Mouse (Mus musculus): Measurements from ENCODE around the gene Ctsk.
"Not testable (repeated sequence)": the region's sequence is repeated elsewhere in the genome, so short reads cannot be mapped to it uniquely, and the experiment has no call there.

Ctsk gene

GRCm38 (mm10) chr3:95526111-95526510, 27.1 kb downstream of the Ctsk start:
- DNase-seq (ENCODE audit: low spot score): no peak

- DNase-seq (ENCODE audit: low spot score): no peak
Measured at GRCm38 (mm10) chr3:95526622-95527211, 27.7 kb downstream of the Ctsk start, which contains the start of gene Ctss. Gene Ctss, plus strand, starts transcription at chr3:95526786.

- DNase-seq (ENCODE audit: low spot score): no peak
Measured at GRCm38 (mm10) chr3:95529814-95530213, 30.8 kb downstream of the Ctsk start.

GRCm38 (mm10) chr3:95531025-95531424, 32.0 kb downstream of the Ctsk start:
- DNase-seq (ENCODE audit: low spot score): no peak

- DNase-seq (ENCODE audit: low spot score): no peak
Measured at GRCm38 (mm10) chr3:95533364-95533763, 34.3 kb downstream of the Ctsk start.

- no peak for DNase-seq (ENCODE audit: low spot score)
Measured at GRCm38 (mm10) chr3:95534927-95535326, 35.9 kb downstream of the Ctsk start.

GRCm38 (mm10) chr3:95538936-95539335, 39.9 kb downstream of the Ctsk start:
- DNase-seq (ENCODE audit: low spot score): no peak

- no peak for DNase-seq (ENCODE audit: low spot score)
Measured at GRCm38 (mm10) chr3:95539837-95540236, 40.8 kb downstream of the Ctsk start.

GRCm38 (mm10) chr3:95541186-95541585, 42.1 kb downstream of the Ctsk start:
- DNase-seq (ENCODE audit: low spot score): not testable (repeated sequence)

- DNase-seq (ENCODE audit: low spot score): no peak
Measured at GRCm38 (mm10) chr3:95542171-95542570, 43.1 kb downstream of the Ctsk start.

GRCm38 (mm10) chr3:95542981-95543380, 43.9 kb downstream of the Ctsk start:
- DNase-seq (ENCODE audit: low spot score): no peak

- DNase-seq (ENCODE audit: low spot score): no peak
Measured at GRCm38 (mm10) chr3:95550176-95550575, 51.1 kb downstream of the Ctsk start.

- no peak for DNase-seq (ENCODE audit: low spot score)
Measured at GRCm38 (mm10) chr3:95553986-95554385, 54.9 kb downstream of the Ctsk start.

Measured in ovary, postnatal 10 days (tissue).